Mouse (Mus musculus) CD8-positive naive resting alpha-beta T cell, adult 2 months (primary cell): ENCODE data around the gene Meox1.

ENCODE experiments used
- DNase-seq, 2 experiments: peaks; one replicate each; pipeline ENCODE4 v3.0.0; 2022; ENCODE audit warnings: low read depth in 2 of 2, low spot score in 2 of 2

Meox1 gene

DNA sequence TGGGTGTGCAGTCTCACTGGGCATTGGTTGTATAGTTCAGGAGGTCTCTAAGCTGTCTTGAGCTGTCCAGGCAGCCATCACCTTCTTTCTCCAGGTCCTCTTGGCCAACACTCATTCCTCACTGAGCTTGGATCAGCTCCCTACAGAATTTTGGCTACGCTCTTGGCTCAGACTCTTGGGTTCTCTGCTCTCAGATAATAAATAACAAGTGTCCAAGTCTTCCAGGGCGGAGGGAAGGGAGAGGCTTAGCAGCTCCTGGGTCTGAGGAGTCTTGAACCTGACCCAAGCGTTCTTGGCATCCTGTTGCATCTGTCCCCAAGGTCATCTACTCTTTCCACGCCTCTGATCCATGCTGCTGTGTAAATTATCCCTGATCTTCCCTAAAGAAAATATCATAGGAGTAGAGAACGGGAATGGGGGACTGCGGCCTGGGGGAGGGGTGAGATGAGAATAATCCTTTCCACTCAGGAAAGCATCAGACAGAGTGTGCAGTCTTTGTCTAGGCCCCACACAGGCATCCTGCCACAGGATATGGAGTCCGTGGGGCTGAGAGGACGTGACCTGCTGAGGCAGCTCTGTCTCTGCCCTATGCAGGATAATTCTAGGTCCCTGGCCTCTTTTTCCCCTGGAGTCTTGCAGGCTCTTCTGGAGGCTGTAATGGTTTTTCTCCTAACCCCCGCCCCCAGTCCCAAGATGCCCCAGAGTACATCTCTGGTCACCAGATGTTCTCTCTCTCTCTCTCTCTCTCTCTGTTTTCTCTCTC is 38.0 kb downstream of the Meox1 start:
- DNase-seq: no peak

- DNase-seq: no peak
These were observed 43.1 kb downstream of the Meox1 start for GRCm38 (mm10) chr11:101851042-101851441.

DNA sequence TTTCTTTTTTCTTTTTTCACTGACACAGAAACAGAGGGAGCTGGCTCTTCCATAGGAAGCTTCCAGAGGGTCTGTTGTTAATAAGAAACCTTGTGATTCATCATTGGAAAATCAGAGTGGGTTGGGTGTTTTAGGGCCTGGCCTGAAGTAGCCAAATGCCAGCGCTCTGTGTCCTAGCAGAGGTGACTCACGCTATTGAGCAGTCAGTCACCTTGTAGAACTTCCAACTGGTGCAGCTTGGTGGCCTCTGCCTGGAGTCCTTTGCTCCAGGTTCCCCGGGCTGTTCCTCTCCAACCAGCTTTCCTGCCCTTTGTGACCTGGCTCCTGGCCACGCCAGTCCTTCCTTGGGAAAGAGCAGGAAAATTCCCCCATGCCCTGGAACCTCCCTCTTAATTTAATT is 44.9 kb downstream of the Meox1 start:
- DNase-seq: no peak

DNA sequence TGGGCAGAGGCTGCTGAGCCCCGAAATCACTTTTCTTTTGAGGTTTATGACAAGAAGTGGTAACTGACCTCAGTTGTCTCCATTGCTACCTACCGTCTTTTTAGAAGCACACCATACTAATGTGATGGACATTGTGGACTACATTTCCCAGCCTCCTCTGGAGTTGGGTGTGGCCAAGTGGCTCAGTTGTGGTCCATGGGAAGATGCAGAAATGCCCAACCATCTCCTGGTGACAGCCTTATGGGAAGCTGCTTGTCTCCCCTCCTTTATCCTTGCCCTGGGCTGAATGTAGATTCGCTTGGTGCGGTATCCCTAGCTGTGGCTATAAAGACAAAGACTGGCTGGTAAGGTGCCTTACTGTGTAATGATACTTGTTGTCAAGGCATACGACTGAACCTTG is 46.7 kb downstream of the Meox1 start:
- no peak for DNase-seq

- DNase-seq: no peak
These were observed 51.4 kb downstream of the Meox1 start for GRCm38 (mm10) chr11:101842773-101843163.

- no peak for DNase-seq
These were observed 52.0 kb downstream of the Meox1 start for GRCm38 (mm10) chr11:101841998-101842772.

DNA sequence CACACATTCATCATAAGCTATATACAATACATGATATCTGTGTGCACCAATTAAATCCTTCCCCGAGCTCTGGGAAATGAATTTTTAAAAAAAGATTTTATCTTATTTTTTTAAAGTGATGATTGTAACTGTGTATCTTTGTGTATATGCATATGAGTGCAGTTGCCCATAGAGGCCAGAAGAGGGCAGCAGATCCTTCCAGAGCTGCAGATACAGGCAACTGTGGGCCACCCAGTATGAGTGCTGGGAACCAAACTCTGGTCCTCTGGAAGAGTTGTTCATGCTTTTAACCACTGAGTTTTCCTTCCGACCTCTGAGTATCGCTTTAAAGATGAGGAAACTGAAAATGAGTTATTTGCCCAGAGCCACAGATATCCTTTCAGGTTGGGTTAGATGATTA is 53.8 kb downstream of the Meox1 start:
- DNase-seq: no peak

DNA sequence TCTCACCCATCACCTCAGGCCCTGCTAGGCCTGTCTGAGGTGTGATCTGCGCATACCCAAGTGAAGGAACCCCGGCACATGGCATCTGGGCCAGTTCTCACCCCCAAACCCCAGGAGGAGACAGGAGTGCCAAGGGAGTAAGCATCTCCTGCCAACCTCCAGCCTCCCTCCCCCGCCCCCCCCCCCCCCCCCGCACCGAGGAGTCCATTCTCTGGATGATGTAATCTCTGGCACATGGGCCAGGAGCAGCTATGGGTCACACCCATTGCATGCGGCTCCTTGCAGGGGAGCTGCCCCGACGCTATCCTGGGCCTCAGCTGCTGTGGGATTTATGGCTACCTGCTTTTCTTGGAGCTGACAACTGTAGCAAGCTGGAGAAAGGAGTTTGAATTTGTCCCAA is 54.7 kb downstream of the Meox1 start:
- DNase-seq: no peak

DNA sequence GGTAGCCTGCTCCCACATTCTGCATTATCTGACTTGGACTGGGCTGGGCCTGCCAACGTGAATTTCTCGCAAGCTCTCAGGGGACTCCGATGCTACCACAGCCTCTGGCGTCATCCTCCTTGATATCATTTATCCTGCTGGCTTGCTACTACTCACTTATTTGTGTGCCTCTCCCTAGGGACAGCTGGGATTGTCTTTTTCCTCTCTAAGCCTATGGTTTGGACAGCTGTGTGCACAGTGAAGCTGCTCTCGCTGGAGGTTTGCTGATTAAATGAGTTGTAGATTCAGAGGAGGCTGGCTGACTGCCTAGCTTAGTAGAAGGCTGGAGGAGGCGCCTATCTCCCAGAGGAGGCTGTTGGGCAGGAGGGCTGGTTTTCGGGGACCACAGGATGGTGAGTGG is 62.2 kb downstream of the Meox1 start:
- no peak for DNase-seq

DNA sequence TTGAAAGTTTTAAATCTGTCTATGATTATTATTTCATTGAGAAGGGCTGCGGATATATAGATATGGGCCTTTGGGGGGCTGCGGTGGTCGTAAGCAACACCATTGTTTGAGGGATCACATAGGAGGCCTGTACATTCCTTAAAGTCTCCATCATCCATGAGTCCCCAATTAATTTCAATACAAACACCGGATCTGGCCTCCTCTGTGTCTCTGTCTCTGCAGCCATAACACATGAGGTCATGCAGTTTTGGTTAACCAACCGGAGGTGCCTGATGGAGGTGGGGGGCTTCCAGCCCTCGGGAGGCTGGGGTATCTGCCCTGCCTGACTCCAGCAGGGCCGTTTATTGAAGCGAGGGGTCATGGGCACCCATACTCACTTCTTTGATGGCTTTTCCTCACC is 63.6 kb downstream of the Meox1 start:
- DNase-seq: no peak

DNA sequence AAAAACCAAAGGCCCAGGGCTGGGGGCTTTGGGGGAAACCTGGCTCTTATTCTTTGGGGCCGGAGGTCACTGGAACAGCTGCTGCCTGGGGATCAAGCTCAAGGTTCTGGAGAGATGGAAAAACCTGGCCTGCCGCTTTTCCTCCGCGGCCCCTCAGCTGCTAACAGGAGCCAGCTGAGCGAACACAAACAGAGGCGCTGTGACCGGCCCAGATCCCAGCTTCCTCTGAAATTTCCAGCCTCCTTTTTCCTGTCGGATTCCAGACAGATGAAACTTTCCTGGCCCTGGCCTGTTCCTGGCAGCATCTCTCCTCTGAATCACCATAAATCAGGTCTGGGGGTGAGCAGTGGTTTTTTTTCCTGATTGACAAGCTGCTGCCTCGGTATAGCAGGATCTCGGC is 64.1 kb downstream of the Meox1 start:
- no peak for DNase-seq

DNA sequence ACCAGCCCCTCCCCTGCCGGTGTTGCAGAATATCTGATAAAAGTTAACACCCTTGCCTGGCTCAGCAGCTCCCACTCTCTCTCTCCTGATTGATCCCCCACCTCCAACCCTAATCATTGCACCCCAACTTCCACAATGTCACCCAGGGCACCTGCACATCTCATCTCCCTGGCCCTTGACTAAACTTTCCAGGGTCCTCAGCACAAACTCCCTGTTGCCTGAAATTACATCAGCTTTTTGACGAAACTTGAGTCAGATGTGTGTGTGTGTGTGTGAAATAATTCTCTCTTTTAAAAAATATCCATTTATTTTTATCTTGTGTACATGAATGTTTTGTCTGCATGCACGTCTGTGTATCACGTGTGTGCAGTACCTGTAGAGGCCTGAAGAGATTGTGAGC is 65.5 kb downstream of the Meox1 start:
- DNase-seq: no peak
